Mouse (Mus musculus): ENCODE results near the gene Nfyc.

- TF ChIP-seq GATA1 (IDR thresholded peaks at IDR 0.05; ENCODE audit: low read length) (no peak), TAL1 (IDR thresholded peaks at IDR 0.05; ENCODE audit: low read length) (no peak)
Measured at GRCm38 (mm10) chr4:120880731-120881432, 49.5 kb upstream of the Nfyc start.
